Mouse (Mus musculus): ENCODE data around the gene Scgb2b27. TPM values are rescaled to one million over a fixed set of nuclear protein-coding genes. Genes with fewer than 3 reads are reported as not detected.
"Not testable (repeated sequence)": the region's sequence is repeated elsewhere in the genome, so short reads cannot be mapped to it uniquely, and the experiment has no call there.

Gene Scgb2b27
- not detected in 2 replicates for total RNA-seq (2017)

DNA sequence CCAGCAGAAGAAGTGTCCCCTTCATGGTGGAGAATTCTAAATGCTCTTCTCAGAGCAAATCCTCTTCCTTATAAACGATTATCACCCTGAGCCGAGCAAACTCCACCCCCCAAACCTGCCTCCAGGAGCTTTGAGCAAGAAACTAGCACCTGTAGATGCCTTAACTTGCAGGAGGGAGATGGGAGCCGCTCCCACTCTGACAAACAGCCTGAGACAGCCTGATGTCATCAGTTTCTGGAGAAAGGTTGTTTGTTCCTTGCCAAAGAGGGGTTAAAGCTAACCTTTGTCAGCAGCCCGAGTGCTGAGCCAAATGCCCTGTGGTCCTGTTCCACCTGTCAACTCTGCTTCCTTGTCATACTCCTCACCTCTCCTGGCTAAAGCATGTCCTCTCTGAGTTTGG, at the start of gene Scgb2b27:
TSS of gene Scgb2b27 (minus strand) at position 101 of the 400 bp plus-strand sequence.
- no peak for ATAC-seq (ENCODE audit: extremely low read depth, insufficient number of reproducible peaks, low FRiP score, poor library complexity, severe bottlenecking)

DNA sequence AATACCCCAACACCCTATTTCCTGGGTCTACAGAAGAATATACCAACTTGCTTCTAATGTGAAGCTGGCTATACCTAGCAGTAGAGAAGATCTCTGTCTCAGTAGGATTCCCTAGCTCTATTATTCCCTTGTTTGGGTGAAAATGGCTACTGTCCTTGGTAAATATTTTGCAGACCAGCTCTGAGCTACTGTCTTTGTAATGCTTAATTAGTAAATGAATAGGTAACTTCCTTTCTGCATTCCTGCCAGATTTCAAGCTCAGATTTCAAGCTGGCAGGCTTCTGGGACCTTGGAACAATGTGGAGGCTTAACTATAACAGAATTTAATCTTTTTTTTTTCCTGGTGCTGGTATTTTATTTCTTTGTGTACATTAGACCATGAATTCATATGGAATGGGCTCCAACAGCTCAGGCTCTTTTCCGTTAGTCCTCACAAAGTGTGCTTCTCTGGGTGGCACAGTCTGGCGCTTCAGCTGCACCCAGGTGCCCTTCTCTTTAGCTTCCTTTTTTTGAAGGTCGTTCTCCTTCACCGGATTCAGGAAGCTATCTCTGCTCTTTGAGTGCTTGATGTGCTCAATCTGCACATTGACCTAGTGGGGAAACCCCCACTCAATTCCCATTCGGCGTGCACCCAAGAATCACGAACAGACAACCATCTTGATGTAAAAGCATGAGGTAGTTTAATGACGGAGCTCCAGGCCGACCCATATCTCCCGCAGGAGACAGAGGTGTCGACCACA, 22.5 kb upstream of the Scgb2b27 start:
- not testable (repeated sequence) for ATAC-seq (ENCODE audit: extremely low read depth, insufficient number of reproducible peaks, low FRiP score, poor library complexity, severe bottlenecking)

DNA sequence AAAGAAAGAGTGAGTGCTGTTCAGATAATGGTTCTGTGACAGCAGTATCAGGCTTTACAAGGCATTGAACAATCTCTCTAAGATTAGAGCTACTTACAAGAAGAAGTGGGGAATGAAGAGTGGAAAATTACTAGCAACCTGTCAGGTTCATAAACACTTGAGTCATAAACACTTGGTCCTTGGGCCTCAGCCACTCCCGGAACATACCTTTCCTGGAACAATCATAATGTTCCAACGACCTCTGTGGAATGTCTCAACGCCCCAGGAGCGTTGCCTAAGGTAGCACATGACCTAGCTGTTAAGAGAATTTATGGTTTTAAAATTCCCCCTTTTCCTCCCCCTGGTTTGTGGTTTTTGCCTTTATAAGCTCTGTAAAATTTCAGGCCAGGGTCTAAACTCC, 20.8 kb upstream of the Scgb2b27 start:
- not testable (repeated sequence) for ATAC-seq (ENCODE audit: extremely low read depth, insufficient number of reproducible peaks, low FRiP score, poor library complexity, severe bottlenecking)

DNA sequence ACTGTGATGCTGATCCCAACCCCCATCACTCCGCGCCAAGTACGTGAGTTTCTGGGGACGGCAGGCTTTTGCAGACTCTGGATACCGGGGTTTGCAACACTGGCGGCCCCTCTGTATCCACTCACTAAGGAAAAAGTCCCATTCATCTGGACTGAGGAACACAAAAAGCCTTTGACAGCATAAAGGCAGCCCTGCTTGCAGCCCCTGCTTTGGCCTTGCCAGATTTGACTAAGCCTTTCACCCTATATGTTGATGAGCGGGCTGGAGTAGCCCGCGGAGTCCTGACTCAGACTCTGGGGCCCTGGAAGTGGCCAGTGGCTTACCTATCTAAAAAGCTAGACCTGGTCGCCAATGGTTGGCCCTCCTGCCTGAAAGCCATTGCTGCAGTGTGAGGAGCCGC, 16.3 kb upstream of the Scgb2b27 start:
- ATAC-seq (ENCODE audit: extremely low read depth, insufficient number of reproducible peaks, low FRiP score, poor library complexity, severe bottlenecking): no peak

DNA sequence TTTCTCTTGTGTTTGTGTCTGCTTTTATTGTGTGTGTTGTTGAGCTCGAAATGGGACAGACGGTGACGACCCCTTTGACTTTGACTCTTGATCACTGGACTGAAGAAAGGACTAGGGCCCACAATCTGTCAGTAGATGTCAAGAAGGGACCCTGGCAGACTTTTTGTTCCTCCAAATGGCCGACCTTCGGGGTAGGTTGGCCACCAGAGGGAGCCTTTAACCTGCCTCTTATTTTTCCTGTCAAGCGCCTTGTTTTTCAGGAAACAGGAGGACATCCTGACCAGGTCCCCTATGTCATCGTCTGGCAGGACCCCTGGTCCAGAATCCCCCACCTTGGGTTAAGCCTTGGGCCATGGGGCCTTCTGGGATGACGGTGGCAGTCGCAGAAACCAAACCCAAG, 13.5 kb upstream of the Scgb2b27 start:
- not testable (repeated sequence) for ATAC-seq (ENCODE audit: extremely low read depth, insufficient number of reproducible peaks, low FRiP score, poor library complexity, severe bottlenecking)

DNA sequence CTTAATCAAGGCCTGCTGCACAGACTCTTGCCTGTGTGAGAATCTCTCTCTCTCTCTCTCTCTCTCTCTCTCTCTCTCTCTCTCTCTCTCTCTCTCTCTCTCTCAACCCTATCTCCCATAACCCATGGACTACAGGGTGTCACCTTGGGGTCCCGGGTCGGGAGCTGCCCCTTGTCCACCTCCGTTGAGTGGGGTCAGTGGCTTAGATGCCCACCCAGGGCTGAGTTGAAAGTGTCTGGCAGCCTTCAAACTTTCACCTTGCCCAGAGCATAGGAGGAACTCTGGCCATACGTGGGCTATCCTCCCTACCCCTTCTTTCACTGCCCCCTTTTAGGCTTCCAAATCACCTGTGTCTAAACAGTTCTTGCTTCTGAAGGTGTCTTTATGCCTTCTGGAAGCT, 11.9 kb upstream of the Scgb2b27 start:
- no peak for ATAC-seq (ENCODE audit: extremely low read depth, insufficient number of reproducible peaks, low FRiP score, poor library complexity, severe bottlenecking)

DNA sequence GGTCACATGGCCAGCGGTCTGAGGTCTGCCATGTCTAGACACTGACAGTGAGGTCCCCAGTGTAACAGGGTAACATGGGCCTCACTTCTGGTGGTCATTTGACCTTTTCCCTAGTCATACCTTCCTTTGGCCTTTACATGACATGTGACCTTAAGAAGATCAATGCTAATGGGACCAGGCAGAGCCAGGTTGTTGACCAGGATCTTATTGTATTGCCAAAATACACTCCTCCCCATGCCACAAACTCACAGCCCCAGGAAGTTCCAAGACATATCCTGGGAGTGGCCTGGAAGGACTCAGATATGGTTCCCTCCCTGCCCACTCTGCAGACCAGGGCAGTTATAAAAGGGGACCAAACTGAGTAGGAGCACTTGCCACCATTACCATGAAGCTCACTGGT, 7.4 kb upstream of the Scgb2b27 start, which contains the start of gene Scgb1b27:
TSS of gene Scgb1b27 (plus strand) at position 301 of the 400 bp plus-strand sequence.
- ATAC-seq (ENCODE audit: extremely low read depth, insufficient number of reproducible peaks, low FRiP score, poor library complexity, severe bottlenecking): not testable (repeated sequence)

DNA sequence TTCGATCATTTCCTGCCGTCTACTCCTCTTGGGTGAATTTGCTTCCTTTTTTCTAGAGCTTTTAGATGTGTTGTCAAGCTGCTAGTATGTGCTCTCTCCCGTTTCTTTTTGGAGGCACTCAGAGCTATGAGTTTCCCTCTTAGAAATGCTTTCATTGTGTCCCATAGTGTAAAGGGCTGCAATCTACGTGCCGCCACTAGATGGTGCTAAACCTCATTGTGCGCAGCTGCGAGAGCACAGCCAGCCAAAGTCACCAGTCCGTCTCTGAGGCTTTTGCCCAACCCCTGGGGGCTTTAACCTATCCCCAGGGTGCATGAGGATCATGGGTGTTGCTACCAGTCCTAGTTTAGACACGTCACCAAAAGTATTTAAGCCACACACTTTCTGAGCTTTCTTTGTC, 31.5 kb downstream of the Scgb2b27 start:
- ATAC-seq (ENCODE audit: extremely low read depth, insufficient number of reproducible peaks, low FRiP score, poor library complexity, severe bottlenecking): not testable (repeated sequence)

Other genes starting within 250 kb of the Scgb2b27 start
- gene Scgb2b26, start 68.9 kb downstream of the Scgb2b27 start, total RNA-seq (2017): not detected in 2 replicates
- gene Scgb1b27, start 7.5 kb upstream of the Scgb2b27 start, total RNA-seq (2017): not detected in 2 replicates
- gene Scgb1b30, start 81.5 kb upstream of the Scgb2b27 start, total RNA-seq (2017): not detected in 2 replicates
- gene Wtip, start 119.3 kb upstream of the Scgb2b27 start, total RNA-seq (2017): not detected in 2 replicates
- gene Uba2, start 155.7 kb upstream of the Scgb2b27 start, total RNA-seq (2017): 98.2 and 102 TPM in 2 replicates
- 35.7 and 36.0 TPM in 2 replicates for gene Pdcd2l, start 182.7 kb upstream of the Scgb2b27 start, total RNA-seq (2017)
- gene Gpi1, start 216.4 kb upstream of the Scgb2b27 start, total RNA-seq (2017): 399 and 408 TPM in 2 replicates
- gene Gm6096, start 237.1 kb upstream of the Scgb2b27 start, total RNA-seq (2017): not detected in 2 replicates